Mouse (Mus musculus) left cerebral cortex, adult 11 months (tissue): ENCODE results near the gene Cib2.

Source experiments
- DNase-seq: peaks from one replicate; pipeline ENCODE4 v3.0.0; 2022; ENCODE audit warnings: low spot score

Cib2 gene

GRCm38 (mm10) chr9:54544954-54545315, 15.1 kb downstream of the Cib2 start:
- no peak for DNase-seq

DNA sequence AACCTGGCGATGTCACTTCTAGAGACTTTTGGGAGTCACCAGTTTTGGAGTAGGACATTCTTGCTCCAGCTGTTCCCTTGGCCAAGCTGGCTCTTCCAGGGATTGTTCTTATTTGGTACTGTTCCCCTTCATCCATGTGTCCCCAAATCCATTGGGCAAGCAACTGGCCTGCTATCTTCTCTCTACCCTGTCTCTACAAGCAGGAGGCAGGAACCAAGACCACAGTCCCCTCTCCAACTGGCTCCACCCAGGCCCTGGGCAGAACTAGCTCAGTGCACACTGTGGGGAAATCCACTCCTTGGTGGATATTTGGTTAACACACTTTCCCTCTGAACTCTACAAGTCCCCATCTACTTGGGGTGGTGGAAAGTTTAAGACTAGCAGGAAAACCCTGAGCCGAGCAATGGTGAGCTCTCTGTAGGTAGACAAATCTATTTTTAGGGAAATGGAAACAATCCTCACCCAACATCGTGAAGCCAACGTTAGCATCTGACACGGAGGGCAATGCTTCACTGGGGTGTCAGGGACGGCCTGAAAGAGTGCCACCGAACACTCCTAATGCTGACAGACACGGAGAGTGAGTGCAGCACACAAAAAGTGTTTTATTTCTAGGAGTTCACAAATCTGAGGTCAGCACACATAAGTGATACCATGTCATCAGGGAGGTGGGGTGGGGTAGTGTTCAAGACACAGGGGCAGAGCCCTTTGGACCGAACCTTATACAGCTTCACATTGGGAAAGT, 15.6 kb downstream of the Cib2 start:
- DNase-seq: no peak

DNA sequence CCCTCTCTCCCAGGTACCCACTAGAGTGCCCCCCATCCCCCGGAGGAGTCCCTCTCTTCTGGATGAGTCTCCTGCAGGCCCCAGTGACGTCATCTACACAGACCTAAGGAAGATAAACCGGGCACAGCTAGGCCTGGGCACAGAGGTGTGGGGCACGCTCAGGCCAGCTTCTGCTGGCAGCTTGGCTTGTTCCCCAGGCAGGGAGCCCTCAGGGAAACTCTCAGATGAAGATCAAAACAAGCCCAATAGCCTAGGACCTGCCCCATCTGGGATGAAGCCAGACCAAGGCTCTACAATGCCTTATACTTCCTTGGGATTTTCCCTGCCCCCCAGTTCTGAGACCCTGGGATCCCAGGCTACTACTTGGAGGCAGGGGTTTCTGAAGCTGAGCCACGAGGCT, 19.2 kb downstream of the Cib2 start:
- DNase-seq: no peak

DNA sequence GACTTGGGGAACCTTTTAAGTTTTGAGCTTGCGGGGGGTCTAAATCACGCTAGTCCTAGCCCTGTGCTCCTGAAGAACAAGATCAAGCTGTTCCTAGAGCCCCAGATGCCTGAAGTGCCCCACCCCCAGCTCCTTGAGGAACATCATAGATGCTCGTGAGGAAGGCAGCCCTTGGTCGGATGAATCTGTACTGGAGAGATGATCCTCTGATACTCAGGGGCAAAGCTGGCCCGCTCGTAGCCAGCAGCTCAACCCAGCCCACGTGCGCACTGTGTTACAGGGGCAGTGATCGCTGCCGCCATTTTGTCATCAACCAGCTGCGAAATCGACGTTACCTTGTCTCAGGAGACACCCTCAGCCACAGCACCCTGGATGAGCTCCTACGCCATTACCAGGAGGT, 21.3 kb downstream of the Cib2 start, which contains the start of gene Sh2d7:
Gene Sh2d7 (plus strand): TSS at position 301 of the 400 bp plus-strand sequence.
- DNase-seq: no peak

- no peak for DNase-seq
Observed at GRCm38 (mm10) chr9:54538244-54538643, 21.8 kb downstream of the Cib2 start.

DNA sequence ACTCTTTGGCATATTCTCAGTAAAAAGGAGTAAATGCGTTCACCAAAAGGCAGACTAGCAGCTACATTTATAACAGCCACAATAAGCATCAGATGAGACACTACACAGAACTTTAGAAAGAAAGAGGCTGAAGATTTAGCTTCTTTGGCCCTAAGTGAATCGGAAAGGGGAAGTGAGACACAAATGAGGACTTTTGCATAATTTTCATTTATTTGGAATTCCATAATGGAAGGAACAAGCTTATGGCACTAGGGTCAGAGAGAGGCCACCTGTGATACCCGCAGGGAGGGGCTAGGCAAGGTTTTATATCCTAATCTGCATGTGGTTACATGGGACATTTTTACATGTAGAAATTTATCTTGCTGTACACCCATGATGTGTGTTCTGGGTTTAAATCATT, 22.5 kb downstream of the Cib2 start:
- DNase-seq: no peak

- DNase-seq: no peak
Observed at GRCm38 (mm10) chr9:54537030-54537429, 23.0 kb downstream of the Cib2 start.

DNA sequence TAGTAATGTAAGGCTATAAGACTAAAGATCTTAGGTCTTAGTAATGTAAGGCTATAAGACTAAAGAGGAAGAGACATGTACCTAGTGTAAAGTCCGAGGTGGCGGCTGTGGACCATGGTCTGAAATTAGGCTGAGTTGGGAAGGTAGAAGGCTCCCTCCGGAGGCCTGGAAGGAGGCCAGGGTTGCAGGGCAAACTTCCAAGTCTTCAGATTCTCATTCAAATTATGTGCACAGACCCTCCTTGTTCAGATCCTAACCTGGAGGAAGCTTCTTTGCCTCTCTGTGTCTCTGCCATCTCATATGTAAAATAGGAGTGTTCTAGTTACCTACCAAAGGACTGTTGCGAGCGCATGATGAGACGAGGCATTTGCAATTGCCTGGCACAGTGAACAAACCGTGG, 23.8 kb downstream of the Cib2 start:
- no peak for DNase-seq

- DNase-seq: peak; percentile 45
Observed at GRCm38 (mm10) chr9:54533975-54534374, 26.0 kb downstream of the Cib2 start.

DNA sequence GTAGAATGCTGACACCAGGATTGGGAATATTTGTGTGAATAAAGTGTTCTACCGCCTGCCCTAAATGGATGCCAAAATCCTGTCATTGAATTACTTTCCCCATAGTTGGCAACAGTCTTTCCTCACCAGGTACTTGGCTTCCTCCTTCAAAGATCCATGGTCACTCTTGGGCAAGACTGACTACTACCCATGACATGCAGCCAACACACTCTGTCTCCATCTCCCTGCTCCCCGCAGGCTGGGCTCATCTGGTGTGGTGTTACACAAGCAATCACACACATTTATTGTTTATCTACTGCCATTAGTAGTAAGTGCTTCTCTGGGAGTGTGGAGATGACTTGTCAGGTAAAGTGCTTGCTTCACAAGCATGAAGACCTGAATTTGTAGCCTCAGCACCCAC, 27.1 kb downstream of the Cib2 start:
- DNase-seq: no peak

DNA sequence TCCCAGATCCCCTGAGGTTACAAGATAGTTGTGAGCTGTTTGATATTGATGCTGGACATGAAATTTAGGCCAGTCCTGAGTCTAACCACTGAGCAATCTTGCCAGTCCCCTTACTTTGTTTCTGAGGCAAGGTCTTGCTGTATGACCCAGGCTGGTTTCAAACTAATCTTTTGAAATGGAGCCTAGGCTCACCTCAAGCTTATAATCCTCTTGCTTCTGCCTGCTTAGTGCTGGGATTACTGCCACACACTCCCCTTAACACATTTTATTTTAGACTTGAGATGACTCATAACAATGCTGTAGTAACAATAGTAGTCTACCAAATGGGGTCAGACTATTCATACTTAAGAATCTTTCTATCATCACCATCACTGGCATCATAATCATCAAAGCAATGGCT, 28.6 kb downstream of the Cib2 start:
- no peak for DNase-seq

- DNase-seq: no peak
Observed at GRCm38 (mm10) chr9:54530836-54531235, 29.2 kb downstream of the Cib2 start.

DNA sequence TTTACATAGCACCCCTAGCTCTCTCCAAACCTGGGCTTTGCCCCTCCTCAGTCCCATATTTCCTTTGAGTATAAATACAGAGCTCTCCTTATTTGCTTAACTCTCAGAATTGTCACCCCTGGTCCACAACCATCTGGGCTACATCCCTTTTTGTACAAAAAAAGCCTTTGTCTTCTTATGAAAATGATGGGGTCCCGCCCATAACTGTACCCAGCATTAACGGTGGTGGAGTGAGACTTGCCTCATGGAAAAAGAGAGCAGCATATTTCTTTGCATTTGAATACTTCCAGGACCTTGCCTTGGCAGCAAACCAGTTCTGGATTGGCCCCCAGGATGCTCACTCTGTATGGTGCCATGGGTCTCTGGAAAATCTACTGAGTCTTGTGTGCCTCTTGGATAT, 30.1 kb downstream of the Cib2 start:
- DNase-seq: no peak

DNA sequence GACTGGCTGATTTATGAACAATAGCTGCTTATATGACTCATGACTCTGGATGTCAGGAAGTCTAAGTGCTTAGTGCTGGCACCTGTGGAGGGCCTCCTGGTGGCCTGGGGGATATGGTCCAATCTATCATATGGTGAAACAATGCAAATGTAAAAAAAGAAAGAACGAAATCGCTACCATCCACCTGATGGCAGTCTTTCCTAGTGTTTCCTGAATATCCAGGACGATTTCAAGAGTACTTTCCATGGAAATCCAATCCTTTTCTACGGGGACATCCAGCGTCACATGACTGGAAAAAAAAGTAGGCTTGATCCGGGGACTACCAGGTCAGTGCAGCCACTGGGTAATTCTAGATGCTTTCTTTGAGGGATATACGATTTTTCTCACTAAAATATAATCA, 32.3 kb downstream of the Cib2 start:
- DNase-seq: no peak

DNA sequence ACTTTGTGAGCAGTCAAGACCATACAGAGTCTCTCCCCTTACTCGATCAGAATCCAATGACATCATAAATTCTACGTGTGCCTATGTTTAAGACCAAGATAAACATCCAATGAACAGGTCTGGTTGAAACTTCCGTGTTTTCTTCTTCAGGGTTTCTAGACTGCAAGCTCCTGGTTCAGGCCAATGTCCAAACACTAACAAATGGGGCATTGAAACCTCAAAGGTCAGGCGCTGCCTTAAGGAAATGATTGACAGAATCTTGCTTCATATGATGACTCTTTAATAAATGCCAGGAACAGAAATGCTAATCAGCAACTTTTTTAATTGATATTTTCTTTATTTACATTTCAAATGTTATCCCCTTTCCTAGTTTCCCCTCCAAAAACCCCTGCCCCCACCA, 39.7 kb downstream of the Cib2 start:
- DNase-seq: no peak

DNA sequence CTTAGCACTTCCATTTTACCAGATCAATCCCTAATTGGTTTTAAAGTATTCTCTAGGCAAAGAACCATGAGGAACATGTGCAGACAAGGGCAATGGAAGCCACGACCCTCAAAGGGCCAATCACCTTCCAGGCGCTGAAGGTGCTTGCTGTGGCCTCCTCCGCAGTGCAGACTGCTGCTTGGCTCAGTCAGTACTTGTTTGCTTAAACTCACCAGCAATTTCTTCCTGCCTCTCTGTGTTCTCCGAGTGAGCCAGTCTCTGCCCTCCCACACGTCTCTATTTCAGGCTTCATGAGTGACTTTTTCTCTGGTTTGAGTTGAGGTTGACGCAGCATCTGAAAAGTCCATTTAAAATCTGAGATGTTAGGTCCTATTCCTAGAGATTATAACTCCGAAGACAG, 41.1 kb downstream of the Cib2 start:
- DNase-seq: peak; percentile 62

GRCm38 (mm10) chr9:54515991-54516390, 44.0 kb downstream of the Cib2 start:
- no peak for DNase-seq

DNA sequence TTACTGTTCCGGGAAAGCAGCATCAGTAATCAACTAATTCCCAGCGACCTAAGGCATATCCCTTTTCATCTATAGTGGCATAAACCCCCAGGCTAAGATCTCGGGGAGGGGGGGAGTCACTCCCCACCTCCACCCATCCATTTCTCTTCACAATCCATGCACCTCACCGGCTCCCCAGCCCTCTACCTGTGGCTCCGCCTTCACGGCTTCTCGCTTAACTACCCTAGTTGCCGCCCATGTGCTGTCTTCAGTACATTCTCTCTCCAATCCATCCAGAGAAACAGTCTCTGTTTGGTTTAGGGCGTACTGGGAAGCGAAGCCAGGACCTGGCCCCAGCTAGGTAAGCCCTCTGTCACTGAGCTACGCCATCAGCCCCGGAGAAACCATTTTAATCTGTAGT, 57.1 kb downstream of the Cib2 start:
- no peak for DNase-seq

DNA sequence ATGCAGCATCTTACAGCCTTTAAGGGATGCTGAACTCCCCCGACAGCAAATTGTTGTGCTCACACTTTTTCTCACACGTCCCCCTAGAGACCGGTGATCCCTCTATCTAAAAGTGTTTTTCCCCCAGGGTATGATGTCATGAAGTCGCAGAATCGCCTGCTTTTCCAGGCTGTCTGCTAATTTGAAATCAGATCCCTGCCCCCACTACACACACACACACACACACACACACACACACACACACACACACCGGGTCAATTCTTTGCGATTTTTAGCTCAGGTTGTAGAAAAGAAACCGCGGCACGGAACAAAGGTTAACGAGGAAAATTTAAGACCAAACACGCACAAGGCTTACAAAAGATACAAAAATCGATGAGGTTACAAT, 57.9 kb downstream of the Cib2 start:
- no peak for DNase-seq

- DNase-seq: peak; percentile 86
Observed at GRCm38 (mm10) chr9:54501453-54502110, 58.4 kb downstream of the Cib2 start, which contains the start of gene Dmxl2. Dmxl2 (minus strand) TSS chr9:54501626.

GRCm38 (mm10) chr9:54500832-54501452, 59.1 kb downstream of the Cib2 start:
- no peak for DNase-seq

DNA sequence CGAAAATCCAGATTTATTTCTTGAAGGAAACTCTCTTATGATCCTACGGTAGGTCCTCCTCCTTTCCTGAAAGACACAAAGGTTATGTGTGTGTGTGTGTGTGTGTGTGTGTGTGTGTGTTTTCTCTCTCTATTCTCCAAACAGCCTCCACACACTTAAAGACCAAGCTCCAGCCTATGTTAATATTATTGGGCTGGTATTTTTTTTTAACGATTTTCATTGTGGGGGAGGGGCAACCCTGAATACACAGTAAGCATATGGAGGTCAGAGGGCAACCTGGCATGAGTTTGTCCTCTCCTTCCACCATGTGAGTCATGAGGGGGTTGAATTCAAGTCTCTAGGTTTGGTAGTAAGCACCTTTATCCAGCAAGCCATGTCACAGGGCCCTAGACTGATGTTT, 60.2 kb downstream of the Cib2 start:
- DNase-seq: no peak

- DNase-seq: no peak
Observed at GRCm38 (mm10) chr9:54499291-54499690, 60.7 kb downstream of the Cib2 start.
